Mouse (Mus musculus): ENCODE results near the gene Hist1h2bk. TPM values are rescaled to one million over a fixed set of nuclear protein-coding genes. Genes with fewer than 3 reads are reported as not detected.

The Hist1h2bk gene
- polyA plus RNA-seq, 1 experiment: 0.50 TPM

Other genes with a start within 250 kb of the Hist1h2bk start
- gene Hist1h2an, start 248.7 kb upstream of the Hist1h2bk start, polyA plus RNA-seq (2012; rRNA removed): not detected in 2 replicates
- gene Hist1h2bp, start 248.4 kb upstream of the Hist1h2bk start, polyA plus RNA-seq (2012; rRNA removed): 0.26 and 0.63 TPM in 2 replicates
- 1.2 and 1.7 TPM in 2 replicates for gene Hist1h2bq, start 225.7 kb upstream of the Hist1h2bk start, polyA plus RNA-seq (2012; rRNA removed)
- gene Hist1h2ao, start 225.4 kb upstream of the Hist1h2bk start, polyA plus RNA-seq (2012; rRNA removed): not detected in 2 replicates
- not detected in 2 replicates for gene Hist1h4m, start 224.1 kb upstream of the Hist1h2bk start, polyA plus RNA-seq (2012; rRNA removed)
- 11.0 and 23.0 TPM in 2 replicates for gene Hist1h4n, start 203.7 kb upstream of the Hist1h2bk start, polyA plus RNA-seq (2012; rRNA removed)
- 2.4 and 3.5 TPM in 2 replicates for gene Hist1h2ap, start 202.4 kb upstream of the Hist1h2bk start, polyA plus RNA-seq (2012; rRNA removed)
- 0.34 and 0.92 TPM in 2 replicates for gene Hist1h2br, start 202.1 kb upstream of the Hist1h2bk start, polyA plus RNA-seq (2012; rRNA removed)
- gene Zfp184, start 90.8 kb upstream of the Hist1h2bk start, polyA plus RNA-seq (2012; rRNA removed): 2.2 and 2.3 TPM in 2 replicates
- gene Pom121l2, start 54.7 kb upstream of the Hist1h2bk start, polyA plus RNA-seq (2012; rRNA removed): 0.04 TPM in 1 of 2 replicates, not detected in the other
- 1.9 and 2.5 TPM in 2 replicates for gene Prss16, start 26.1 kb upstream of the Hist1h2bk start, polyA plus RNA-seq (2012; rRNA removed)
- 0.75 TPM in 1 of 2 replicates, not detected in the other for gene Hist1h2ah, start 302 bp upstream of the Hist1h2bk start, polyA plus RNA-seq (2012; rRNA removed)
- 5.7 and 7.9 TPM in 2 replicates for gene Hist1h4i, start 5.5 kb downstream of the Hist1h2bk start, polyA plus RNA-seq (2012; rRNA removed)
- gene Hist1h2ag, start 7.1 kb downstream of the Hist1h2bk start, polyA plus RNA-seq (2012; rRNA removed): 0.63 and 1.1 TPM in 2 replicates
- 0.64 and 0.69 TPM in 2 replicates for gene Hist1h2bj, start 7.3 kb downstream of the Hist1h2bk start, polyA plus RNA-seq (2012; rRNA removed)
- gene Vmn1r188, start 48.6 kb downstream of the Hist1h2bk start, polyA plus RNA-seq (2012; rRNA removed): not detected in 2 replicates
- not detected in 2 replicates for gene Vmn1r189, start 70.0 kb downstream of the Hist1h2bk start, polyA plus RNA-seq (2012; rRNA removed)
- gene Vmn1r191, start 148.1 kb downstream of the Hist1h2bk start, polyA plus RNA-seq (2012; rRNA removed): not detected in 2 replicates
- gene Vmn1r192, start 155.3 kb downstream of the Hist1h2bk start, polyA plus RNA-seq (2012; rRNA removed): not detected in 2 replicates
- not detected in 2 replicates for gene Vmn1r193, start 187.3 kb downstream of the Hist1h2bk start, polyA plus RNA-seq (2012; rRNA removed)
- not detected in 2 replicates for gene Vmn1r194, start 208.3 kb downstream of the Hist1h2bk start, polyA plus RNA-seq (2012; rRNA removed)
- not detected in 2 replicates for gene Vmn1r195, start 234.7 kb downstream of the Hist1h2bk start, polyA plus RNA-seq (2012; rRNA removed)

All from cortical plate, adult 2 months (tissue).